Mouse (Mus musculus) testis, adult 2 months (tissue): Measurements from ENCODE around the gene Hist2h3b. TPM values are rescaled to one million over a fixed set of nuclear protein-coding genes. Genes with fewer than 3 reads are reported as not detected.

Source experiments
- H3K27ac ChIP-seq: fragments of 200-500 bp; 2 replicates; pipeline ENCODE4 v1.5.1; 2012; ENCODE audit warnings: low read depth, low read length; ENCODE audit not compliant: control insufficient read depth, insufficient read depth
- H3K27me3 ChIP-seq: fragments of 200-500 bp; 2 replicates; pipeline ENCODE4 v1.6.1; 2012; ENCODE audit warnings: mild to moderate bottlenecking, low read length, moderate library complexity; ENCODE audit not compliant: control insufficient read depth, insufficient read depth
- H3K36me3 ChIP-seq: fragments of 200-500 bp; 2 replicates; pipeline ENCODE4 v1.6.1; 2012; ENCODE audit warnings: mild to moderate bottlenecking, low read length; ENCODE audit not compliant: control insufficient read depth, insufficient read depth
- H3K4me1 ChIP-seq: fragments of 200-500 bp; 2 replicates; pipeline ENCODE4 v1.6.1; 2012; ENCODE audit warnings: low read length; ENCODE audit not compliant: control insufficient read depth, insufficient read depth
- H3K4me3 ChIP-seq: fragments of 200-500 bp; 2 replicates; pipeline ENCODE4 v1.5.1; 2012; ENCODE audit warnings: low read depth, mild to moderate bottlenecking, low read length, moderate library complexity, mixed read lengths; ENCODE audit not compliant: control insufficient read depth
- CTCF ChIP-seq: fragments of 200-500 bp; IDR thresholded peaks from 2 replicates; pipeline ENCODE4 v1.5.1; 2012; ENCODE audit warnings: low read depth, mild to moderate bottlenecking, inconsistent platforms, low read length, moderate library complexity; ENCODE audit not compliant: control insufficient read depth, insufficient read depth, insufficient replicate concordance
- POLR2A ChIP-seq: fragments of 200-500 bp; IDR thresholded peaks from 2 replicates; pipeline ENCODE4 v1.6.1; 2012; ENCODE audit warnings: low read depth, mild to moderate bottlenecking, inconsistent platforms, low read length, moderate library complexity; ENCODE audit not compliant: control insufficient read depth
- polyA plus RNA-seq: library from polyadenylated mRNA; depleted of rRNA; stranded (reverse); fragments of >200 nt; gene quantifications from 2 replicates; pipeline ENCODE4 v1.2.3, GENCODE M21; 2012

Hist2h3b gene
- polyA plus RNA-seq, 1 experiment, result 6.2 TPM

- Histone ChIP-seq H3K4me1 (no peaks in the 10 kb centered on the region; the same call in 1 of the 2 replicates), H3K27me3 (no peaks in the 10 kb centered on the region), H3K36me3 (no peaks in the 10 kb centered on the region), H3K4me3 (peak overlapping the region; percentile 74), H3K27ac (no peak overlapping the region)
- TF ChIP-seq POLR2A (no peak), CTCF (no peak)
Measured at GRCm38 (mm10) chr3:96247356-96248140, 20.9 kb upstream of the Hist2h3b start.

DNA sequence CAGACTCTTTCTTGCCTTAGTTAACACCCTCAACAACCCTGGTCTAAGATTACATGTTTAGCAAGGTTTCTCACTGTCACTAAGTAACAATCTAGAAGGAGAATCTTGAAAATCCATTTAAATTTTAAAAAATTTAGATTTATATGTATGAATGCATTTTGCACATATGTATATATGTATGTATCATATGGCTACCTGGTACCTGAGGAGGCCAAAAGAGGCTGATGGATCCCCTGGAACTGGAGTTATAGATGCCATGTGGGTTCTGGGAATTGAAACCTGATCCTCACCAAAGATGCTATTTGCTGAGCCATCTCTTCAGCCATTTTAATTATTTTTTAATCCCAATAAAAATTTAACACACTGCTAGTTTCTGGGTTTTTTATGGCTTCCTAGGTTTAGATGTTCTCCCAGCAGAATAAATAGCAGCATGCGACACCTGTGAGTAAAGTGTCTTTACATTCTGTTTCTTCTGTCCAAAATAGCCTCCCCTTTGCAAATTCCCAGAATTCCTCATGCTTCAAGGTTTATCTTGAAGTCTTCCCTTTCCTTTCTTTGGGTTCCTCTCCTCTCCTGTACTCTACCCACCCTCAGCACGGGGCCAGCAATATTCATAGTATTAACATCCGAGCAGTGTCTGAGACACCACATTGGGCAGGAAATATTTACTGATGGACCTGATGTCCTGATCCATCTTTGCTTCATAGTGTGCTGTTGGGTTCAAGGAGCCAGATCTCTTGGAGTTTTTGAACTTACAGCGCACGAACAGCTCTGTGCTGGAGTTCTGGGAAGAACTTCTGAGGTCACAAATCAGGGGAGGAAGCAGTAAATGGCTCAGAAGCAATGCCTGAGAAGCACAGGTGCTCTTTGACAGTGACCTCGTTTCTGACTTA, 20.1 kb upstream of the Hist2h3b start:
- no peak for TF ChIP-seq CTCF
- no peak for TF ChIP-seq POLR2A
- peak overlapping the region; percentile 16; the same call in 1 of the 2 replicates for H3K4me3 ChIP-seq
- no peaks in the 10 kb centered on the region; the same call in 1 of the 2 replicates for H3K4me1 ChIP-seq
- no peaks in the 10 kb centered on the region for H3K36me3 ChIP-seq
- no peaks in the 10 kb centered on the region for H3K27me3 ChIP-seq
- no peak overlapping the region for H3K27ac ChIP-seq

GRCm38 (mm10) chr3:96249034-96249345, 19.5 kb upstream of the Hist2h3b start:
- Histone ChIP-seq H3K27ac (no peak overlapping the region), H3K4me1 (no peaks in the 10 kb centered on the region; the same call in 1 of the 2 replicates), H3K36me3 (no peaks in the 10 kb centered on the region), H3K27me3 (no peaks in the 10 kb centered on the region), H3K4me3 (no peak overlapping the region)
- TF ChIP-seq POLR2A (no peak), CTCF (no peak)

GRCm38 (mm10) chr3:96250890-96251289, 17.6 kb upstream of the Hist2h3b start:
- H3K4me3 ChIP-seq, result no peak overlapping the region
- H3K36me3 ChIP-seq, result no peaks in the 10 kb centered on the region
- no peak overlapping the region for H3K27ac ChIP-seq
- H3K27me3 ChIP-seq, result no peaks in the 10 kb centered on the region
- H3K4me1 ChIP-seq, result no peaks in the 10 kb centered on the region; the same call in 1 of the 2 replicates
- TF ChIP-seq CTCF (no peak), POLR2A (no peak)

DNA sequence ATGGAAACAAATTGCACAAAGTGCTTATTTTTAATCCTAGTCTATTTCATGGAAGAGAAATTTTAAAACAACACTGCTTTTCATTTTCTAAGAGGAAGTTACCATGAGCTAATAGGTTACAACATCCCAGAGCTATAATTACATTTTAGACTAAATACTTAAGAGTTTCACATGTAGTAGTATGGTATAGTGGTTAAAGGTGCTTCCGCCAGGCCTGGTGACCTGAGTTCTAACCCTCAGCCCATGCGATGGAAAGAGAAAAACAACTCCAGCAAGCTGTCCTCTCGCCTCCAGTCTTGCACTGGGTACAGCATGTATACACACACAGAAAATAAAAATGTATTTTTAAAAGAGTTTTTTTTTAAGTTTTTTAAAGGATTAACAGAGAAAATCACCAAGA, 16.7 kb upstream of the Hist2h3b start:
- Histone ChIP-seq H3K27me3 (no peaks in the 10 kb centered on the region), H3K36me3 (no peaks in the 10 kb centered on the region), H3K4me3 (no peak overlapping the region), H3K27ac (no peak overlapping the region), H3K4me1 (no peaks in the 10 kb centered on the region; the same call in 1 of the 2 replicates)
- TF ChIP-seq CTCF (no peak), POLR2A (no peak)

GRCm38 (mm10) chr3:96254683-96255355, 13.6 kb upstream of the Hist2h3b start:
- no peaks in the 10 kb centered on the region for H3K27me3 ChIP-seq
- no peak overlapping the region for H3K4me3 ChIP-seq
- TF ChIP-seq CTCF (no peak), POLR2A (no peak)
- no peaks in the 10 kb centered on the region for H3K36me3 ChIP-seq
- H3K27ac ChIP-seq, result no peak overlapping the region
- no peaks in the 10 kb centered on the region for H3K4me1 ChIP-seq

DNA sequence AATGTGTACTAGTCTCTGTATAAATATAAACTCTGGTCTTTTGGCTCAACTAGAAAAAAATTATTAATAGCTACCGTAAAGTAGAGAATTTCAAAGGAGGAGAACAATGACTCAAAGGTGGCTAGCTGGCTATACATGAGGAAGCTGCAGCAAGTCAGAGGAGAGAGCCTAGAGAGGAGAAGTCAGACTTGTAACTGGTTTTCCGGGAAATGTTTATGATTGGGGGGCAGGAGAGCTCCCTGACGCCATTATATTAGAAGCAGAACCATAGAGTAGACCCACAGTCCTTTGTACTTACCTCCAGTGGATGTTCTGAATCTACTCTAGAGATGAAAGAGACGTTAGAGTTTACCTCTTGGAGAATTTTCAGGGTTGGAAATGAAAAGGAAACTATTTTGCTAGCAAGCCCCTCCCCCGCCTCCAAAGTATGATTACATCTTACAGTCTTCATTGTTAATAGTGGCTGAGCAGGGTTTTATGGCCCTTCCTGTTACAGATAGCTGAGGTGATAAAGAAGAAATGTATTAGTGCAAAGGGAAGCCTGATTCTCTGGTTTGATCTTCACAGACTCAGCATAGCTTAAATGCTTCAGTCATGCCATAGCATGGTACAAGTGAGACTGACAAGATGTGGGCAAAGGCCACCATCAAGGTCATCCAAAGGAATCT, 12.4 kb upstream of the Hist2h3b start:
- no peaks in the 10 kb centered on the region for H3K4me1 ChIP-seq
- TF ChIP-seq POLR2A, result no peak
- no peak for TF ChIP-seq CTCF
- no peaks in the 10 kb centered on the region for H3K36me3 ChIP-seq
- H3K27ac ChIP-seq, result no peak overlapping the region
- H3K4me3 ChIP-seq, result no peak overlapping the region
- no peaks in the 10 kb centered on the region for H3K27me3 ChIP-seq
